Mouse (Mus musculus) heart, postnatal 0 days (tissue): Measurements from ENCODE around the gene Fam186a. TPM values are rescaled to one million over a fixed set of nuclear protein-coding genes. Genes with fewer than 3 reads are reported as not detected.

ENCODE experiments used
- ATAC-seq: fragments of 200-750 bp; cut with Nextera tagmentation; 2 replicates; pipeline ENCODE4 v1.8.0; 2017; ENCODE audit warnings: low read depth, moderate number of reproducible peaks, moderate library complexity; ENCODE audit not compliant: insufficient read depth
- DNase-seq: peaks from one replicate; pipeline ENCODE4 v3.0.0-alpha.2; 2016; ENCODE audit warnings: low spot score
- H3K27ac ChIP-seq: fragments of 300-500 bp; sonication (generic); 2 replicates; pipeline ENCODE4 v1.5.1; 2014; ENCODE audit warnings: low read depth, mild to moderate bottlenecking
- H3K27me3 ChIP-seq: fragments of 300-500 bp; sonication (generic); 2 replicates; pipeline ENCODE4 v1.6.1; 2014; ENCODE audit warnings: low read length, mixed read lengths; ENCODE audit not compliant: control insufficient read depth, insufficient read depth
- H3K36me3 ChIP-seq: fragments of 300-500 bp; sonication (generic); replicated peaks from 2 replicates; pipeline ENCODE4 v1.6.1; 2014; ENCODE audit warnings: low read length, mixed read lengths; ENCODE audit not compliant: control insufficient read depth, insufficient read depth
- H3K4me1 ChIP-seq: fragments of 300-500 bp; sonication (generic); 2 replicates; pipeline ENCODE4 v1.6.1; 2014; ENCODE audit warnings: antibody characterized with exemption; ENCODE audit not compliant: control insufficient read depth, insufficient read depth
- H3K4me2 ChIP-seq: fragments of 300-500 bp; sonication (generic); 2 replicates; pipeline ENCODE4 v1.6.1; 2014; ENCODE audit warnings: low read depth, mild to moderate bottlenecking, low read length, moderate library complexity
- H3K4me3 ChIP-seq: fragments of 300-500 bp; sonication (generic); 2 replicates; pipeline ENCODE4 v1.5.1; 2014; ENCODE audit warnings: low read depth, low read length
- H3K9ac ChIP-seq: fragments of 300-500 bp; sonication (generic); replicated peaks from 2 replicates; pipeline ENCODE4 v1.6.1; 2014; ENCODE audit warnings: low read depth, low read length, mixed read lengths
- H3K9me3 ChIP-seq: fragments of 300-500 bp; sonication (generic); replicated peaks from 2 replicates; pipeline ENCODE4 v1.6.1; 2016; ENCODE audit warnings: low read length; ENCODE audit not compliant: control insufficient read depth
- CTCF ChIP-seq: IDR thresholded peaks from 2 replicates; pipeline ENCODE4 v1.5.1; 2016; ENCODE audit warnings: antibody characterized with exemption, control low read depth, low read depth
- EP300 ChIP-seq: IDR thresholded peaks from 2 replicates; pipeline ENCODE4 v1.6.1; 2016; ENCODE audit warnings: antibody characterized with exemption, low read depth
- WGBS: fragments of 180-500 bp; shearing (Covaris S2); extraction: QIAGEN DNeasy Blood & Tissue Kit; methylation state at CpG from one replicate; pipeline ENCODE4 v1.1.7; 2014; 5-methylcytosine and 5-hydroxymethylcytosine counted together
- polyA plus RNA-seq: library from polyadenylated mRNA; unstranded; fragments of >200 nt; fragmentation: Nextera tagmentation; extraction: Ambion mirVana; gene quantifications from 2 replicates; pipeline ENCODE4 v1.2.1, GENCODE M21; 2015
- total RNA-seq: library from RNA; depleted of rRNA; stranded (reverse); fragments of >200 nt; gene quantifications from 2 replicates; pipeline ENCODE4 v1.2.3, GENCODE M21; 2014; ENCODE audit warnings: low replicate concordance

Gene Fam186a
- total and polyA plus RNA-seq, 2 experiments from 2014 or later: 0.01 TPM; not detected in 1

- WGBS: 72% methylated on average over 1 of the region's 1 CpGs
Observed at GRCm38 (mm10) chr15:99907514-99907913, 59.3 kb downstream of the Fam186a start.

GRCm38 (mm10) chr15:99907041-99907440 lies 59.8 kb downstream of the Fam186a start:
- H3K27ac ChIP-seq: no peak overlapping the region
- H3K36me3 ChIP-seq: no peaks in the 10 kb centered on the region
- H3K9me3 ChIP-seq: no peaks in the 10 kb centered on the region
- no peak for ATAC-seq
- 85% methylated on average over 4 of the region's 4 CpGs for WGBS
- no peak for DNase-seq
- H3K4me1 ChIP-seq: no peaks in the 10 kb centered on the region
- H3K4me3 ChIP-seq: no peak overlapping the region
- H3K4me2 ChIP-seq: no peak overlapping the region
- no peaks in the 10 kb centered on the region for H3K27me3 ChIP-seq
- H3K9ac ChIP-seq: no peak overlapping the region
- no peak for TF ChIP-seq EP300
- TF ChIP-seq CTCF: no peak

More at GRCm38 (mm10) chr15:99907514-99907913, 59.3 kb downstream of the Fam186a start:
- DNase-seq: no peak
- Histone ChIP-seq H3K4me3 (no peak overlapping the region), H3K4me1 (no peaks in the 10 kb centered on the region), H3K36me3 (no peaks in the 10 kb centered on the region), H3K27ac (no peak overlapping the region), H3K9me3 (no peaks in the 10 kb centered on the region), H3K9ac (no peak overlapping the region), H3K4me2 (no peak overlapping the region), H3K27me3 (no peaks in the 10 kb centered on the region)
- no peak for ATAC-seq
- no peak for TF ChIP-seq EP300
- no peak for TF ChIP-seq CTCF

- Histone ChIP-seq H3K27ac (peak overlapping the region; percentile 39), H3K4me1 (no peaks in the 10 kb centered on the region), H3K4me2 (no peak overlapping the region), H3K36me3 (no peaks in the 10 kb centered on the region), H3K4me3 (no peak overlapping the region), H3K27me3 (no peaks in the 10 kb centered on the region), H3K9ac (no peak overlapping the region), H3K9me3 (no peaks in the 10 kb centered on the region)
- no peak for DNase-seq
- 73% methylated on average over 9 of the region's 9 CpGs for WGBS
- ATAC-seq: no peak
- no peak for TF ChIP-seq CTCF
- TF ChIP-seq EP300: no peak
Observed at GRCm38 (mm10) chr15:99904841-99905240, 62.0 kb downstream of the Fam186a start.

DNA sequence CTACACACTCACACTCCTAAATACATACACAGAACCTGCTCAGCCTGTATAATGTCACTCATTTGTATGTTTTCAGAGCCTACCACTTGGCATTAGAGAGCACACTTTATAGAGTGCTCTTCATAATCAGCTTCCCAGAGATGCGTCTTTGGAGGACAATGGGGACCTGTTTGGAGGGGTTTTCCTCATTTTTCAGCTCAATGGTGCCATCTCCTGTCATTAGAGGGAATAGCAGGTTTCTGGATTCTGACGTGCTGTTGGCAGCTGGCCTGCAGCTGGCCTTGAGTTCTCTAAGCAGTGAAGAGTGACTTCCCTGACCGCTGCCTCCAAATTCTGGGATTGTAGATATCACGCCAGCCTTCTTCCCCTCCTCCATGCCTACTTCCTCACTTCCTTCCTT lies 62.5 kb downstream of the Fam186a start:
- H3K4me3 ChIP-seq: no peak overlapping the region
- H3K36me3 ChIP-seq: no peaks in the 10 kb centered on the region
- ATAC-seq (peak; percentile 72), DNase-seq (peak; percentile 83)
- H3K4me1 ChIP-seq: no peaks in the 10 kb centered on the region
- WGBS: 3% methylated on average over 4 of the region's 4 CpGs
- no peaks in the 10 kb centered on the region for H3K27me3 ChIP-seq
- H3K4me2 ChIP-seq: no peak overlapping the region
- no peak overlapping the region for H3K9ac ChIP-seq
- TF ChIP-seq EP300 (no peak), CTCF (peak; percentile 92)
- no peaks in the 10 kb centered on the region for H3K9me3 ChIP-seq
- H3K27ac ChIP-seq: peak overlapping the region; percentile 39

DNA sequence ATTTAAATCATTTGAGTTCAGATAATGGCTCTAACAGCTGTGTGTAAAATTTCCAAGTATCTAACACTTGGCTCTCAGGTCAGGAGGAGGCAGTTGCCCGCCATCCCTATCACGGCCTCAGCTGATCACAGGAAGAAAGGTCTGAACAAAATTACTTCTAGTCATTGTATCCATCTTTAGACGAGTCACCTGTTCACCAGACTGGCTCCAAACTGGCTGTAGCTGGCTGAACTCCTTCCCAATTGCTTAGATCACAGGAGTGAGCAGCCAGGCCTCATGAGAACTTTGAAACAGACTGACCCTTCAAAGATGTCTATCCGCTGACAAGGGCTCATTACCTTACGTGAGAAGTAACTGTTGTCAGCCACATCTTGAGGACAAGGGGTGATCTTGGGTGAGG lies 63.6 kb downstream of the Fam186a start:
- ATAC-seq: no peak
- H3K36me3 ChIP-seq: no peaks in the 10 kb centered on the region
- no peaks in the 10 kb centered on the region for H3K4me1 ChIP-seq
- H3K9me3 ChIP-seq: no peaks in the 10 kb centered on the region
- H3K4me3 ChIP-seq: no peak overlapping the region
- H3K4me2 ChIP-seq: no peak overlapping the region
- 75% methylated on average over 5 of the region's 5 CpGs for WGBS
- no peak overlapping the region for H3K9ac ChIP-seq
- H3K27me3 ChIP-seq: no peaks in the 10 kb centered on the region
- H3K27ac ChIP-seq: no peak overlapping the region
- no peak for TF ChIP-seq EP300
- TF ChIP-seq CTCF: no peak
- DNase-seq: no peak

GRCm38 (mm10) chr15:99902786-99903185 lies 64.1 kb downstream of the Fam186a start:
- TF ChIP-seq CTCF (no peak), EP300 (no peak)
- Histone ChIP-seq H3K9me3 (no peaks in the 10 kb centered on the region), H3K9ac (no peak overlapping the region), H3K27me3 (no peaks in the 10 kb centered on the region), H3K4me2 (no peak overlapping the region), H3K36me3 (no peaks in the 10 kb centered on the region), H3K4me3 (no peak overlapping the region), H3K27ac (no peak overlapping the region), H3K4me1 (no peaks in the 10 kb centered on the region)
- ATAC-seq (no peak), DNase-seq (no peak)
- WGBS: 65% methylated on average over 5 of the region's 5 CpGs
